Mouse (Mus musculus): ENCODE data around the gene Ttf2.

Gene Ttf2

DNA sequence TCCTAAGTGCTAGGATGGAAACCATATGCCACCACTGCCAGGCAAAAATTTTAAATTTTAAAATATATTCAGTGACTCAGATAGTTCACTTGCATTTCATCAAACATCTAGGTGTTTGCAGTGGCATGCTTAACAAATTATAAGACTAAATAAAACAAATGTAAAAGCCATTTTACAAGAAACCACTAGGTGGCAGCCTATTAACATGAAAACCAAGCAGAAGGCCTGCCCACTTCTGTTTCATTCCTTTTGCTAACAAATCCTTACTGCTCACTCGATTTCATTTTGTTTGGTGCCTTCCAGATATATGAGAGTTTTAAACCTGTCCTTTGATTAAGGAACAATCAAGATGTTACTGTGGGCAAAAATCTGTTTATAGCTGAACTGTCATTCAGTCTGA is 4.4 kb upstream of the Ttf2 start:
- peak; percentile 33 for DNase-seq

DNA sequence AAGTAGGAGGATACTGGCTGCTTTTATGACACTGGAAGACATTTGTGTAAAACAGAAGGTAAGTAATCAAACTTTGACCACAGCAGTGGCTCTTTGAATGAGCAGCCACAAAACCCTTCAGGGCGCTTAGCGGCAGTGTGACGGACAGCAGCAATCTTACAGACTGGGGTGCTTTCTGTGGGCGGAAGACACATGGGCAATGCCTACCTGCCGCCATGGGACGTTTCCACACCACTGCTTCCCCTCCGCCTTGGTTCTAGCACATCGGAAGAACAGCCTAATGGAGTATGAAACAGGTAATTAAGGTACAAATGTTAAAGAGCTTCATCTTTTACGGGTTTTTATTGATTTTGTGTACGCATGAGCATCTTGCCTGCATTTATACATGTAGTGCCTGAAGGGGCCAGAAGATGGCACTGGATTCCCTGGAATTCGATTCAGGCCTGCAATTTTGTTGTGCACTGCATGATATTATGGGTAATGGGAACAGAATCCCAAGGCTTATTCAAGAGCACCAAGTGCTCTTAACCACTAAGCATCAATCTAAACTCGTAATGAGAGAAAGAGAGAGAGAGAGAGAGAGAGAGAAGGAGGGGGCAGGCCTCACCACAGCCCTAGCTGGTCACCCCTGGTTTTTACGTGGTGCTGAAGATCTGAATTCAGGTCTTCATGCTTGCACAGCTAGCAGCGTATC is 5.5 kb downstream of the Ttf2 start:
- DNase-seq: peak; percentile 47

DNA sequence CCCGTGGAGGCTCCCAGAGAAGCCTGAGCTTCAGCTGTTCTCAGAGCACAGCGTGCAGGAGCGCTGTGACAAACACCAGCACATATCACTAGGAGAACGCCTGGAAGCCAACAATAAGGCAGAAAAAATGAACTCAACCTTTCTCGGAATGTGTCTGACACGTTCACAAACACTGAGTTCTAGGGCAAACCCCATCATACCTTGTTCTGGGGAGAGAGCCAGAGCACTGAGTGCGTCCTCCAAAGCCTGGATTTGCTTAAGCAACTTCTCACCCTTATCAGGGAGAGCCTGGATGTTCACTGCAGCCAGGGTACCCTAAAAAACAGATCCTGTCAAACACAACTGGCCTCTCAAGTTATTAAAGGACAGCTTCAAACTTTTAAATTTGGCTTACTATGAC is 8.0 kb downstream of the Ttf2 start:
- DNase-seq: no peak

DNA sequence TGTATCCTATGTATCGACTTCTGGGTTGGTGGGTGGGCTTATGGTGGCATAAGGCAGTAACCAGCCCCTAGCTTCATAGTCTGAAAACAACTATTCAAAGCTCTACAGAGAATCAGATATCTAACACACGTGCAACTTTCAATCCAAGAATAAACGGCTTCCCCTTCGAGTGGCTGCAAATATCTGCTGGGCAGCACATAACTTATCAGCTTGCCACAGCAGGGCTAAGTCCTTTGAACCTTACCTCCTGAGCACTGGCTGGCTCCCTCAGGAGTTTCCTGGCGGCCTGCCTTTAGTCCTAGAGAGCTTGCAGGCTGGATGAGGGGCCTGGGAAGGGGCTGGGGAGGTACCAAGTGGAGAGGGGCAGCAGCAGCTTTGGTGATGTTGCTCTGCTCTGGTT is 8.5 kb downstream of the Ttf2 start:
- no peak for DNase-seq

DNA sequence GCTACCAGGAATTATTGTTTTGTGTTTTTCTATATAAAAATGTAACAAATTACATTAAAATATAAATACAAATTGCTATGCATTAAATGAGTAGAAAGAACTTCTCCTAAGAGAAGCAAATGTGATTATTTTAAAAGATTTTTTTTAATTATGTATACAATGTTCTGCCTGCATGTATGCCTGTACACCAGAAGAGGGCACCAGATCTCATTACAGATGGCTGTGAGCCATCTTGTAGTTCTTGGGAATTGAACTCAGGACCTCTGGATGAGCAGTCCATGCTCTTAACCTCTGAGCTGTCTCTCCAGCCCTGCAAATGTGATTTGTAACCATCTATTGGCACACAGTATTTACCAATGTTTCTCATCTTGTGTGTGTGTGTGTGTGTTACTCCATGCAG is 14.8 kb downstream of the Ttf2 start:
- no peak for DNase-seq

DNA sequence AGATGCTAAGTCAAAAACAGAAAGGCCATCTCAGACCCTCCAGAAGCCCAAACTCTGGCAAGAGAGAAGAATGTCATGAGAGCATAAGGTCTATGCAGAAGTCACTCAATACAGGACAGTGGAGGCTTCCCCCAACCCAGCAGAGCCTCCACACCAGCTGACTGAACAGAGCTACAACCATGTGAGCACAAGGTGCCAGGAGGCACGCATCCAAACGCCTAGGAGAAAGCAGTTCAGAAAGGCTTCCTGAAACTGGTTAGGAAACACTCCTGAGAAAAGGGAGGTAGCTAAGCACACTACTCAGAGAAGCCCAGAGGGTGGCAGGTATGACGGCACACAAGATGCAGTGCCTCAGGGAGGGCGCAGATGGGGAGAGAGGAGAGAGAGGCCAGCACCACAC is 17.9 kb downstream of the Ttf2 start:
- DNase-seq: no peak

DNA sequence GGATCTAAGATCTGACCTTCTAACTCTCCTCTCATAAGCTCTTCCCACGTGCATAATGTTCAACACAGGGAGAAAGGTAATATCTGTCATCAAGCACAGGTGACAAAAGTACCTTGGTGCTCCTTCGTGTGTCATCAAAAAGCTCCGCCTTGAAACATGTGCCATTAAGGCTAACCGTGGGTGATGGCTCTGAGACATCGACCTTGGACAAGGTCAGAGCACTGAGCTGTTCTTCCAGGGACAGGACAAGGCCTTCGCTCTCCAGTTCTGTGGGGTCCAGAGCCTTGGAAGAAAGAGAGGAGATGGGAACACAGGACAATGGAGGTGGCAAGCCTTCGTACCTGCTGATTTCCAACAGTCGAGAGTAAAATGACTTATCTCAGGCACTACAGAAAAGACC is 22.2 kb downstream of the Ttf2 start:
- DNase-seq: no peak

DNA sequence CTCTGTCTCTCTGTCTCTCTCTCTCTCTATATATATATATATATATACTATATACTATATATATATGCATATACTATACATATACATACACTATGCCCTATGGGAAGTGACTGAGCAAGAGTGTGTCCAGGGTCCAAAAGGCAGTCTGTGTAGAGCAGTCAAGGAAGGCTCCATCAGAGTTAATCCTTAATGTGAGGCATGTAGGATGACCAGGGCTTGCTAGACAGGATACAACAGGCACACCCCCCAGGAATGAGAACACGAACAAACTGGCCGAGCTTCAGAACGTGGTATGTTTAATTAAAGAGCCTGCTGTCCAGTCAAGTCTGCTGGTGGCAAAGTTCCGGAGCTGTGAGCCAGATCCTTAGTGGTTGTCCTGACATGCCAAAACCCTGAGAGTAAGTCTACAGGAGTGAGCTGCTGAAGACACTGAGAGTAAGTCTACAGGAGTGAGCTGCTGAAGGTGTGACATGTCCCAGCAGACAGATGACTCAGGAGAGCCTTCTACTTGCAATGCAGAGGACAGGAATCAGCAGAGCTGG is 28.9 kb downstream of the Ttf2 start:
- DNase-seq: peak; percentile 12

DNA sequence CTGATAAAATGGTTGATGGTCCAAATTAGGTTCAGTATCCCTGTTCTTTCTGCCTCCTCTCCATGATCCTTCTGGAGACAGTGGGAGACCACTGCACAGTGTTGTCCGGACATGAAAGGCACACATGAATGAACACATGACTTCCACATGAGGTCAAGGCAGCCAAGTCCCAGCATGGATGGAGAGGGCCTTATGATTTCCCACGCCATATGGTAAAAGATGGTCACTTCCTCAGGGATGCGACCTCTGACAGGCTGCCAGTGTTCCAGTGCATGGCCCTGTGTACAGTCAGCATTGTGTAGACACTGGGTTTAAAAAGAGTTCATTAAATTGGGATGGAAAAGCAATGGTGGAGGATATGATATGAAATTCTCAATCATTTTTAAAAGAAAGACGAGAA is 31.3 kb downstream of the Ttf2 start:
- no peak for DNase-seq

DNA sequence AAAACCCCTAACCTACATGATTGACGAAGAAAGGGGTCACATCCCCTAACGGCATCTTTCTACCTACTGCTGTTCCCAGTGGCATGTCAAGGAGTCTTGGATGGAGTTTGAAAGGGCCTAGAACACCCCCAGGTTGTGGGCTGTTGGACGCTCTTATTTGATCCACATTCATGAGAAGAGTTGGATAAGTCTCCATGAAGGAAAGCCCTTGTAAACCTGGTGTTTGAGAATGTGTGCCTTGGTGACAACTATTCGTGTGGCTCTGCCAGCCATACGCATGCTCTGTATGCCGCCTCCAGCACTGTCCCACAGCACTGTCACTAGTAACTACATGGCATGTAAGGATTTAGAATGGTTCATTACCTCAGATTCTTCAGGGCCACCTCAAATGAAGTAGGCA is 33.3 kb downstream of the Ttf2 start:
- DNase-seq: no peak

DNA sequence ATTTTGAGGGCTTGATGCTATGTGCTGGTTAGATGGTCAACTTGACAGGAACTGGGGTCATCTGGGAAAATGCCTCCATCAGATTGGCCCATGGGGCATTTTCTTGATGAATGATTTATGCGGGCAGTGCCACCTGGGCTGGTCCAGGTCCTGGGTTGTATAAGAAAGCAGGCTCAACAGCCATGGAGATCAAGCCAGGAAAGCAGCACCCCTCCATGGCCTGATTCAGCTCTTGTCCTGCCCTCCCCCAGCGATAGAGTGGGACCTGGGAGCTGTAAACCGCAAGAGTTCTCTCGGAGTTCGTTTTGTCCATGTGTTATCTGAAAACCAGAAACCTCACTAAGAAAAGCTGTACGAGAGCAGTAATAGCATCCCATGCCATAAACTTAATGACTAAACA is 33.9 kb downstream of the Ttf2 start:
- DNase-seq: no peak

DNA sequence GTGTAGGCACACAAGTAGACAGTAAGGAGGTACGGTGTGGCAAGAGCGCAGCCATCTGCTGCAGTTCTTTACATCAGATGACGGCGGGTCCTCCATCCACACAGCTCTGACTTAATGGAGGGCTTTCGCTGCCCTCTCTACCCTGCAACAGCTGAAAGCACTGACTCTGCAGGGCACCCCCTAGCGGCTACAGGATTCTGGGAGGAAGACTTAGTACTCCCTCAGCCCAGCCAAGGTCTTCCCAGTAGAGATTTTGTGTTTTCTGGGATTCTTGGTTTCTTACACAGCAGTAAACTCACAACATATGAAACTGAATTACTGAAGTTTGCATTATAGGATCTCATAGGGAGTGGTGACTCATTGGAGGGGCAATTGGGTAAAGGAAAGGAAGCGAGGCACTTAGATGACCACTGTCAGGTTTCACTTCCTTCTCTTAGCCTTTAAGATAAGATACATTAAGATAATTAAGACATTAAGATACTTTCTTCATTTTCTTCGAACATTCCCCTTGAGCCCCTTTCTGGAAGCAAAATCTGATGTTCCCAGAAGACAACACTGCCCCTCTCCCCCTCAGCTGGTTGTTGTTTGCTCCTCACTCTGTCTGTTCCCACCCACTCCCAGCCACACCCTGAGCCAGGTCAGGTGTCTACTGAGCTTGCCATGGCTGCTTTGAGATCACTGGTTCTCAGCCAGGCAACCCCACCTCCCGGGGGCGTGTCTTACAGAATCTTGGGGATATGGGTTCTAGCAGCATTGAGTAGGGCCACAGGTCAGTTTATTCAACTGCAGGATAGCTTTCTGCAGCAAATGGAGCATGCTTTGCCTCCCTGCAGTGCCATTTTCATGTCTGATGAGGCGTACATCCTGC is 37.2 kb downstream of the Ttf2 start:
- no peak for DNase-seq

DNA sequence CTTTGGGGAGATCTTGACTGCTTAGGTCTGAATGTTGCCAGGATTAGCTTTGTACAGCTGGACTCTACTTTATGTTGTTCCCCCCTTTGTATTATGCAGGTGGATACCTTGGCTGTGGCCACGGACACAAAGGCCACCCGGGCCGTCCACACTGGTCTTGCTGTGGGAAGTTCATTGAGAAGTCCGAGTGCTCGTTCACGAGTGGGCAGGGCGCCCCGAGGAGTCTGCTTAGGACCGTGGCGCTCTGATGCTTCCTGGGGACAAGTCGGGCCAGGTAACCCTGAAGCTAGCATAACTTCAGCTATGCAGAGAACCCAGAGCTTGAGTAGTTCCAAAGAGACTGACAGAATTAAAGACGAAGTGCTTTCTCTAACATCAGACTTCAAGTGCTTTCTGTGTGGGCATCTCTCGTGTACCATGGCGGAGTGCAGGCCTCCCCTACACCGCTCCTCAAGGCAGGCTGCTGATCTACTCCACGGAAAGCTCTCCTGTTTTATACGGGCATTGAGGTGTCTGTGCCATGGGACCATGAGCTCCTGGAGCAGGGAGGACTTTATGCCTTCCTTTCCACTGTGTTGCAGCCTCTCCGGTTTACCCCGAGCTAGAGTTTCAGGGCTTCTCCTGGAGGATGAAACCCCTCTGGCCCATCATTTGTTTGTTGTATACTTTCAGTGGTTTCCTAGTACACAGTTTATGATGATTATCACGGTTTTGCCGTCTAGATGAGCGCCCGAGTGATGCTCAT is 38.0 kb downstream of the Ttf2 start:
- DNase-seq: no peak

DNA sequence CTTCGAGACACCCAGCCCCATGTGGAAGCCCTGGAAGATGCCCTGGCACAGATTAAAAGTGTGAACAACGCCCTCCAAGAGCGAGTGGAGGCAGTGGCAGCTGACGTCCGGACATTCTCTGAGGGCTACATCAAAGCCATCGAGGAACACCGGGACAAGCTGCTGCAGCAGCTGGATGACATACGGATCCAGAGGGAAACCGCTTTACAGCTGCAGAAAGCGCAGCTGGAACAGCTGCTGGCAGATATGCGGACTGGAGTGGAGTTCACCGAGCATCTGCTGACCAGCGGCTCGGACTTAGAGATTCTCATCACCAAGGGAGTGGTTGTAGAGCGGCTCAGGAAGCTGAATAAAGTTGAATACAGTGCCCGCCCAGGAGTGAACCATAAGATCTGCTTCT is 44.3 kb downstream of the Ttf2 start:
- no peak for DNase-seq

DNA sequence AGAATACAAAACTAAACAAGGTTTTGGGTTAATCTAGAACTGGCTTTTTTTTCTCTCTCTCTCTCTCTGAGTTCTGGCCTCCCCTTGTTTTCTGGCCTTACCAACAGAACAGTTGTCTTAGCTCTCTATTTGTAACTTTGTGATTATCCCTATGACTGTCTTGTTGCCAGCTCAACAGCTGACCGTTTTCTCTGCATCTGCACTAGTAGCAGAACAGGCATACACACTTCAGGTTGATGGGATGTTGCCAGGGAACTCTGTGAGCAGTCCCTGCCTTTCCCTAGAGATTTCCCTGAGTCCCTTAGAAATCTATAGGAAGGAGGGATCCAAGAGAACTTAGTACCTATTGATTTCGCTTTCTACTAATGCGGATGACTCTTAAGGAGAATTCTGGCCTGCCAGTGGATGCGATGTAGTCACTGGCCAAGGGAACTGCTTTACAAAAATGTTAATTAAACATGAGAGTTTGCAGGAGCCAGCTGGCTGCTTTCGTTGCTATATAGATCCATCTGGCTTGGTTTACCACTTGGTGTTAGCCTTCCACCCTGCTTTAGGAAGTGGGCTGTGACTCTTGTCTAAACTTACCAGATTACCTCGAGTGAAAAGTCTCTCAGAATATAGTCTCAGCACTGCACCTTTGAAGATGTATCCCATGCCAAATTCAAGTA is 45.3 kb downstream of the Ttf2 start:
- DNase-seq: no peak

DNA sequence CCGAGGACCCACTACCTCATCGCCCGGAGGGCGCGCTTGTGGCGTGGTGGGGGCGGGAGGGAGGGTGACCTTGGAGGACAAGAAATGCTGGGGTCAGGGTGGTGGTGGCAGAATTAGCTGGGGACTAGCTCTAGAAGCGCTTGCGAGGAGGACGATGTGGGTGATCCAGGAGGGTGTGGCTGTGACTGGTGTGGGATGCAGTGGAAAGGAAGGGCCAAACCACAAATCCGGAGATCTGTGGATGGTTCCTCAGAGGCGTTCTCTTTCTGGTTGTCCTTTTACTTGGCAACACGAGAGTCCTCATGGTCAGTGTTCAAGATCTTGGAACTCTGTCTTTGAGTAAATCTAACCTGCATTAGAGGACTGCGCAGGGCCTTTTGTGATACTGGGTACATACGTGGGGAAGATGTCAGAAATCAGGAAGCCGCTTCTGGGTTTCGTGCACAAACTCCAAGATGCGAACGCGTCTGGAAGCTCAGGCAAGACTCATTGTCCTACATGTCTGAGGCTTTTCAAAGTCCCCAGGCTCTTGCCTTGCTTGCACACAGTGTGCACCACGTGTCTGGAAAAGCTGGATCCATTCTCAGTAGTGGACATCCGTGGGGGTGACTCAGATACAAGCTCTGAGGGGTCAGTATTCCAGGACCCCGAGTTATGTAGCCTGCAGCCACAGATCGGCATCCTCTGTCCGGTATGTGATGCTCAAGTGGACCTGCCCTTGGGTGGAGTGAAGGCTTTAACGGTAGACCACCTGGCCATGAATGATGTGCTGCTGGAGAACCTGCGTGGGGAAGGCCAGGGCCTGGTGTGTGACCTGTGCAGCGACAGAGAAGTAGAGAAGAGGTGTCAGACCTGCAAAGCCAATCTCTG is 46.7 kb downstream of the Ttf2 start:
- DNase-seq: no peak

DNA sequence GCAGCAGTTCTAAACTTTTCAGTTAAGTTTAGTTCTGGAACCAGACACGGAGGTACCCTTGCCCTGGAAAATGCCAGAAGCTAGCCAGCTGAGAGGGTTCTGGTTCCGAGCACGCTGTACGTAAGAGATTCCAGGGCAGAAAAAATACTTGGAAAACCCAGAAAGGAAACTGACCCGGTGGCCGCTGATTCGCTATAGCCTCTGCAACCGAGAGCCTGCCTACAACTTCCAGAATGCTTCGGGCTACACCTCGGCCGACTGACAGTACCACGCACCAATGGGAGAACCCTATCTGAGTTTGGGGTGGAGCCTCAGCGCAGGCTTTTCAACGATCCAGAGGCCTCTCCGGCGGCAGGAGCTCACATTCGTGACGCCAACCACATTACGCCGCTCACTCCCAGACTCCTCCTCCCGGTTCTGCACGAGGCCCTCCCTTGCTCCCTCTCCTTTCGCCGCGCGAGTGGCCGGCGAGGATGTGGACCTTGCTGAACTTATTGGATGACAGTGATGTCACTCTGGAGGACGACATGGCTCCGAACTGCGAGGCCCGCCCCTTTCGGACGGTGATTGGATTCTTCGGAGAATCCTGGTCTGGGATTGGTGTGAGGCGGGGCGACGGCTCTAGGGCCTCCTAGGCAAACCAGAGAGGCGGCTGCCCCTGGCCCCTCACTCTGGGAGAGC is 47.5 kb downstream of the Ttf2 start, which contains the start of gene Trim45:
Trim45 (plus strand) TSS at position 378 of the 681 bp plus-strand sequence.
- DNase-seq: peak; percentile 99

DNA sequence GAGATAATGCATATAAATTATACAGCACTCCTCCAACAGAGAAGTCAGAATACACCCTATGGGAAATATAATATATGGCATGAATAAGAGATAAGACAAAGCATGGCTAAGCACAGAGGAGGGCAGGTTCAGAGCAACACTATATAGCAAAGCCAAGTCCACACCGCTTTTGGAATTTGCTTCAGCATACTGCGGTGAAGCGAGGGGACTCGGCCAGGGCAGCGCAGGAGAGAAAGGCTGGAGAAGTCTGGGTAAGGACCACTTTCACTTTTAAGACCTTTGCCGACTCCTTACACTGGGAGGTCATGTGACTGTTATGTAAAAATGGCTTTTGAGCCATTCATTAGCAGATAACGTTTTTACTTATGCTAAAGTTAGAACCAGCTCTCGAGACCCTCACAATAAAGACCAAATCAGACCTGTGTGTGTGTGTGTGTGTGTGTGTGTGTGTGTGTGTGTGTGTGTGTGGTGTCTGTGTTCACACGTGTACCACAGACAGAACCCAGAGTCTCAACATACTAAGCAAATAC is 48.8 kb downstream of the Ttf2 start:
- DNase-seq: no peak

DNA sequence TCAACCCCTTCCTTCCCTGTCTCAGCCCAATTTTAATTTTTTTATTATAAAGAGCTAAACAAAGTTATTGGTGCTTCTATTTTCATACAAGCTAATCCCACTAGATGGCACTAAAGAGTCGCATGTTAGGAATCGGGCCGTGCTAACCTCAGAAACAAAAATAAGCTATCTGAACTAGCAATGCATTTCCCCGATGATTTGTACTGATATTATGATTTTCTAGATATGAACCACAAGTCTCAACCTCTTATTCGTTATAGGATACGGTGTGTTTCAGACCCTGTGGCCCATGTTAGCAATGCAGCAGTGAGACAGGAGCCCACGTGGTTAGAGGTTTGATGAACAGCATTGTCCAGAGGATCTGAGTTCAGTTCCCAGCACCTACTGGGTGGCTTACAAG is 52.6 kb downstream of the Ttf2 start:
- peak; percentile 41 for DNase-seq

DNA sequence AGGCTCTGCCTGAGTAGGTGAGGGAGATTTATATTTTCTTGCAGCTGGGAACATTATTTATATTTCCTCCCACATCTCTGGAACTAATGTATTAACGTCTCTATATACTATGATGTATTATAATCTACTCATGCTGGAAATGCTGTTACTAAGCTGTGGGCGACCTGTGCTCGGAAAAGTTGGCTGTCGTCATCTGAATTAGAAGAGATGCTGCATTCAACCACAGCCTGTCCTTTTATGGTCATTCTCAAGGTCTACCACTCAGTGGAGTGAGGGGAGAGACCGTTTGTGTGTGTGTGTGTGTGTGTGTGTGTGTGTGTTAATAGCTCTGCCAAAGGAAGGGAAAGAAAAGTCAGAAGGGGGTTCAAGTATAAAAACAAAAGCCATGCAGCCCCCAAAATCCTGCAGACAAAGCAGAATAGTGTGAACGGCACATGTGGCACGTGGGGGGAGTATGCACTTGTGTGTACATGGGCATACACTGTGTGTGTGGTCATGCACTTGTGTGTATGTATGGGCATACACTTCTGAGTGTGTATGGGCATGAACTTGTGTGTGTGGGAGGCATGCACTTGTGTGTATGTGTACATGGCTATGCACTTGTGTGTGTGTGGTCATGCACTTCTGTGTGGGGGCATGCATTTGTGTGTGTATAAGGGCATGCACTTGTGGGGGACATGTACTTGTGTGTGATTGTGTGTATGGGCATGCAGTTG is 57.8 kb downstream of the Ttf2 start:
- DNase-seq: no peak

Measured in kidney, postnatal 14 days (tissue).